Mouse (Mus musculus) embryonic fibroblast, embryonic 13.5 days (primary cell): ENCODE data around the gene Ahnak.

Source experiments
- CTCF ChIP-seq: IDR thresholded peaks from 2 replicates; pipeline ENCODE4 v1.5.1; 2011; ENCODE audit warnings: mild to moderate bottlenecking, control low read depth, low read length, moderate library complexity, borderline replicate concordance; ENCODE audit not compliant: insufficient read depth
- POLR2A ChIP-seq: IDR thresholded peaks from 2 replicates; pipeline ENCODE4 v1.6.1; 2011; ENCODE audit warnings: low read depth, mild to moderate bottlenecking, control low read depth, low read length, moderate library complexity

GRCm38 (mm10) chr19:9032502-9033129, 43.5 kb downstream of the Ahnak start:
- TF ChIP-seq CTCF (no peak), POLR2A (no peak)
